Mouse (Mus musculus): Measurements from ENCODE around the gene Vmn1r42. TPM values are rescaled to one million over a fixed set of nuclear protein-coding genes. Genes with fewer than 3 reads are reported as not detected.

The Vmn1r42 gene
- polyA plus RNA-seq, 1 experiment from 2014 or later, result not detected

GRCm38 (mm10) chr6:89857552-89857951, 18.7 kb downstream of the Vmn1r42 start:
- no peak overlapping the region for H3K27ac ChIP-seq (replicated peaks; ENCODE audit: low read depth, low read length)
- DNase-seq (ENCODE audit: low spot score), result no peak
- H3K27me3 ChIP-seq (ENCODE audit: control insufficient read depth, insufficient read depth, low read length), result no peaks in the 10 kb centered on the region
- no peak overlapping the region for H3K4me3 ChIP-seq (ENCODE audit: low read depth, low read length)
- no peaks in the 10 kb centered on the region for H3K4me1 ChIP-seq (ENCODE audit: control insufficient read depth, insufficient read depth, low read length)
- H3K9ac ChIP-seq (ENCODE audit: low read length), result no peak overlapping the region
- H3K9me3 ChIP-seq (ENCODE audit: control insufficient read depth, low read length), result peaks cover 5% of the 10 kb centered on the region; the same call in 1 of the 2 replicates
- no peak for ATAC-seq (ENCODE audit: insufficient number of reproducible peaks, low FRiP score, low TSS enrichment, low read depth)
- no peak overlapping the region for H3K4me2 ChIP-seq (ENCODE audit: low read depth, severe bottlenecking)
- H3K36me3 ChIP-seq (ENCODE audit: control insufficient read depth, insufficient read depth, low read length), result no peaks in the 10 kb centered on the region
- 85% methylated on average over 3 of the region's 3 CpGs for WGBS

Other genes with a start within 250 kb of the Vmn1r42 start
- gene Txnrd3, start 232.4 kb downstream of the Vmn1r42 start, polyA plus RNA-seq (2014; fragmentation: Nextera tagmentation; extraction: Ambion mirVana), result 9.0 and 10.4 TPM in 2 replicates
- gene Vmn1r40, start 168.9 kb downstream of the Vmn1r42 start, polyA plus RNA-seq (2014; fragmentation: Nextera tagmentation; extraction: Ambion mirVana), result not detected in 2 replicates
- not detected in 2 replicates for gene Vmn1r41, start 135.6 kb downstream of the Vmn1r42 start, polyA plus RNA-seq (2014; fragmentation: Nextera tagmentation; extraction: Ambion mirVana)
- gene Vmn1r43, start within 50 bp of the Vmn1r42 start, polyA plus RNA-seq (2014; fragmentation: Nextera tagmentation; extraction: Ambion mirVana), result not detected in 2 replicates
- gene Vmn1r44, start 7.2 kb upstream of the Vmn1r42 start, polyA plus RNA-seq (2014; fragmentation: Nextera tagmentation; extraction: Ambion mirVana), result not detected in 2 replicates
- not detected in 2 replicates for gene Vmn1r45, start 64.2 kb upstream of the Vmn1r42 start, polyA plus RNA-seq (2014; fragmentation: Nextera tagmentation; extraction: Ambion mirVana)
- not detected in 2 replicates for gene Vmn1r46, start 92.9 kb upstream of the Vmn1r42 start, polyA plus RNA-seq (2014; fragmentation: Nextera tagmentation; extraction: Ambion mirVana)
- not detected in 2 replicates for gene Vmn1r47, start 139.7 kb upstream of the Vmn1r42 start, polyA plus RNA-seq (2014; fragmentation: Nextera tagmentation; extraction: Ambion mirVana)
- gene Vmn1r48, start 160.4 kb upstream of the Vmn1r42 start, polyA plus RNA-seq (2014; fragmentation: Nextera tagmentation; extraction: Ambion mirVana), result not detected in 2 replicates
- gene Vmn1r49, start 202.1 kb upstream of the Vmn1r42 start, polyA plus RNA-seq (2014; fragmentation: Nextera tagmentation; extraction: Ambion mirVana), result not detected in 2 replicates
- not detected in 2 replicates for gene Vmn1r50, start 225.0 kb upstream of the Vmn1r42 start, polyA plus RNA-seq (2014; fragmentation: Nextera tagmentation; extraction: Ambion mirVana)
- gene Vmn1r51, start 246.2 kb upstream of the Vmn1r42 start, polyA plus RNA-seq (2014; fragmentation: Nextera tagmentation; extraction: Ambion mirVana), result not detected in 2 replicates

Measured in limb, embryonic 11.5 days (tissue).